Mouse (Mus musculus): ENCODE data around the gene Aicda. TPM values are rescaled to one million over a fixed set of nuclear protein-coding genes. Genes with fewer than 3 reads are reported as not detected.

The Aicda gene
- total and polyA plus RNA-seq, 3 experiments: 5.4 to 41.1 (median 33.3) TPM

GRCm38 (mm10) chr6:122591027-122591758 is 37.6 kb downstream of the Aicda start:
- in situ Hi-C loops (cut with MboI; ENCODE audit: low pct_ligation_motif_present, low pct_unique_long_range_greater_than_20kb, low sequenced_read_pairs) (no loop called here), dilution Hi-C loops (cut with MboI; ENCODE audit: extremely low pct_ligation_motif_present, extremely low pct_unique_long_range_greater_than_20kb, low sequenced_read_pairs) (no loop called here)
- no peak overlapping the region for H3K27ac ChIP-seq (ENCODE audit: insufficient read depth, low read depth)
- no peaks in the 10 kb centered on the region for H3K27me3 ChIP-seq (replicated peaks)
- TF ChIP-seq TCF12 (IDR thresholded peaks at IDR 0.05; ENCODE audit: low read depth, low read length) (peak; percentile 65), USF2 (conservative IDR thresholded peaks at IDR 0.05; ENCODE audit: low read depth, low read length) (no peak), ETS1 (conservative IDR thresholded peaks at IDR 0.05; ENCODE audit: low read depth, low read length) (peak; percentile 25; the same call in 1 of the 2 replicates), EP300 (IDR thresholded peaks at IDR 0.05; ENCODE audit: low read length) (peak; percentile 56)
- H3K9me3 ChIP-seq (replicated peaks; ENCODE audit: low read length): peaks cover 10% of the 10 kb centered on the region
- H3K79me2 ChIP-seq (replicated peaks; ENCODE audit: control insufficient read depth, extremely low read depth, insufficient read depth, poor library complexity, severe bottlenecking): peaks cover 7% of the 10 kb centered on the region
- peaks cover 3 to 40% of the 10 kb centered on the region in 2 experiments; a peak in 3 of 4 replicates for H3K4me1 ChIP-seq (ENCODE audit: control insufficient read depth in 1 of 2, insufficient read depth in 2 of 2)
- no peak overlapping the region for H3K9ac ChIP-seq (ENCODE audit: insufficient read depth, low read depth)
- peak; percentile 44 for DNase-seq (ENCODE audit: extremely low read depth)
- H3K4me2 ChIP-seq (ENCODE audit: insufficient read depth, low read depth, poor library complexity, severe bottlenecking): no peak overlapping the region
- no peak overlapping the region for H3K4me3 ChIP-seq (replicated peaks in 1 of 3; ENCODE audit: low read depth in 2 of 3, low read length in 2 of 3, poor library complexity in 1 of 3)
- H3K36me3 ChIP-seq (replicated peaks in 1 of 2; ENCODE audit: control insufficient read depth in 1 of 2, insufficient read depth in 1 of 2, low read length in 1 of 2): peaks cover 72 to 90% of the 10 kb centered on the region in 2 experiments

GRCm38 (mm10) chr6:122592905-122593304 is 39.3 kb downstream of the Aicda start:
- dilution Hi-C loops (cut with MboI; ENCODE audit: extremely low pct_ligation_motif_present, extremely low pct_unique_long_range_greater_than_20kb, low sequenced_read_pairs): no loop called here
- H3K36me3 ChIP-seq (replicated peaks in 1 of 2; ENCODE audit: control insufficient read depth in 1 of 2, insufficient read depth in 1 of 2, low read length in 1 of 2): peaks cover 74 to 93% of the 10 kb centered on the region in 2 experiments
- DNase-seq (ENCODE audit: extremely low read depth): no peak

GRCm38 (mm10) chr6:122595637-122596036 is 42.0 kb downstream of the Aicda start:
- Histone ChIP-seq H3K4me1 (ENCODE audit: control insufficient read depth in 1 of 2, insufficient read depth in 2 of 2) (peaks cover 3 to 56% of the 10 kb centered on the region in 2 experiments), H3K27me3 (replicated peaks) (no peaks in the 10 kb centered on the region)

More at GRCm38 (mm10) chr6:122592905-122593304, 39.3 kb downstream of the Aicda start:
- peaks cover 18% of the 10 kb centered on the region for H3K79me2 ChIP-seq (replicated peaks; ENCODE audit: control insufficient read depth, extremely low read depth, insufficient read depth, poor library complexity, severe bottlenecking)
- peaks cover 10% of the 10 kb centered on the region for H3K9me3 ChIP-seq (replicated peaks; ENCODE audit: low read length)
- H3K4me3 ChIP-seq (replicated peaks in 1 of 3; ENCODE audit: low read depth in 2 of 3, low read length in 2 of 3, poor library complexity in 1 of 3): no peak overlapping the region
- no peak for TF ChIP-seq MAFK (IDR thresholded peaks at IDR 0.05; ENCODE audit: insufficient replicate concordance, low read length)
- TF ChIP-seq CTCF (conservative IDR thresholded peaks at IDR 0.05 in 1 of 2, IDR thresholded peaks at IDR 0.05 in 1 of 2; ENCODE audit: low read depth in 2 of 2, low read length in 2 of 2): peak in 1 of 2 experiments; percentile 29; a peak in 2 of 4 replicates
- TF ChIP-seq TCF12 (IDR thresholded peaks at IDR 0.05; ENCODE audit: low read depth, low read length): no peak
- H3K27ac ChIP-seq (ENCODE audit: insufficient read depth, low read depth): no peak overlapping the region
- in situ Hi-C loops (cut with MboI; ENCODE audit: low pct_ligation_motif_present, low pct_unique_long_range_greater_than_20kb, low sequenced_read_pairs): no loop called here
- no peak overlapping the region for H3K4me2 ChIP-seq (ENCODE audit: insufficient read depth, low read depth, poor library complexity, severe bottlenecking)
- H3K9ac ChIP-seq (ENCODE audit: insufficient read depth, low read depth): no peak overlapping the region
- H3K4me1 ChIP-seq (ENCODE audit: control insufficient read depth in 1 of 2, insufficient read depth in 2 of 2): peaks cover 3 to 56% of the 10 kb centered on the region in 2 experiments
- no peaks in the 10 kb centered on the region for H3K27me3 ChIP-seq (replicated peaks)

More at GRCm38 (mm10) chr6:122595637-122596036, 42.0 kb downstream of the Aicda start:
- TF ChIP-seq CTCF (conservative IDR thresholded peaks at IDR 0.05 in 1 of 2, IDR thresholded peaks at IDR 0.05 in 1 of 2; ENCODE audit: low read depth in 2 of 2, low read length in 2 of 2): peak; percentile 8 to 64; a peak in 2 of 4 replicates
- no peak for TF ChIP-seq ZKSCAN1 (IDR thresholded peaks at IDR 0.05; ENCODE audit: borderline replicate concordance, low read depth, low read length)
- peak; percentile 54 for TF ChIP-seq RAD21 (IDR thresholded peaks at IDR 0.05; ENCODE audit: low read depth, low read length)
- no peak for TF ChIP-seq JUN (IDR thresholded peaks at IDR 0.05; ENCODE audit: insufficient read depth, low read depth, low read length)
- no peak for TF ChIP-seq SIN3A (IDR thresholded peaks at IDR 0.05; ENCODE audit: low read length)
- TF ChIP-seq NELFE (IDR thresholded peaks at IDR 0.05; ENCODE audit: low read depth, low read length): no peak
- no peak for TF ChIP-seq ZC3H11A (IDR thresholded peaks at IDR 0.05; ENCODE audit: low read depth, low read length)
- peak; percentile 61 for TF ChIP-seq SMC3 (IDR thresholded peaks at IDR 0.05; ENCODE audit: low read depth, low read length)
- Histone ChIP-seq H3K27ac (ENCODE audit: insufficient read depth, low read depth) (no peak overlapping the region), H3K9me3 (replicated peaks; ENCODE audit: low read length) (peaks cover 10% of the 10 kb centered on the region), H3K36me3 (replicated peaks in 1 of 2; ENCODE audit: control insufficient read depth in 1 of 2, insufficient read depth in 1 of 2, low read length in 1 of 2) (peaks cover 59 to 79% of the 10 kb centered on the region in 2 experiments), H3K79me2 (replicated peaks; ENCODE audit: control insufficient read depth, extremely low read depth, insufficient read depth, poor library complexity, severe bottlenecking) (peaks cover 44% of the 10 kb centered on the region), H3K4me2 (ENCODE audit: insufficient read depth, low read depth, poor library complexity, severe bottlenecking) (no peak overlapping the region), H3K4me3 (replicated peaks in 1 of 3; ENCODE audit: low read depth in 2 of 3, low read length in 2 of 3, poor library complexity in 1 of 3) (no peak overlapping the region), H3K9ac (ENCODE audit: insufficient read depth, low read depth) (no peak overlapping the region)
- in situ Hi-C loops (cut with MboI; ENCODE audit: low pct_ligation_motif_present, low pct_unique_long_range_greater_than_20kb, low sequenced_read_pairs) (no loop called here), dilution Hi-C loops (cut with MboI; ENCODE audit: extremely low pct_ligation_motif_present, extremely low pct_unique_long_range_greater_than_20kb, low sequenced_read_pairs) (no loop called here)
- DNase-seq (ENCODE audit: extremely low read depth): peak; percentile 37

Measured in CH12.LX (cell line).